Mouse (Mus musculus) megakaryocyte, embryonic 14.5 days (primary cell): ENCODE measurements around the gene Cd151. TPM values are rescaled to one million over a fixed set of nuclear protein-coding genes. Genes with fewer than 3 reads are reported as not detected.
"Not testable (repeated sequence)": the region's sequence is repeated elsewhere in the genome, so short reads cannot be mapped to it uniquely, and the experiment has no call there.

Experiments used
- H3K27me3 ChIP-seq: replicated peaks from 2 replicates; pipeline ENCODE3; 2012; ENCODE audit warnings: inconsistent platforms
- H3K36me3 ChIP-seq: replicated peaks from 2 replicates; pipeline ENCODE3; 2012; ENCODE audit warnings: low read length, inconsistent platforms, mixed read lengths
- H3K4me1 ChIP-seq: 2 replicates; pipeline ENCODE4 v1.6.1; 2012; ENCODE audit warnings: inconsistent platforms
- H3K4me3 ChIP-seq: replicated peaks from 2 replicates; pipeline ENCODE3; 2012; ENCODE audit warnings: moderate library complexity, mild to moderate bottlenecking, inconsistent platforms
- H3K9me3 ChIP-seq: 2 replicates; pipeline ENCODE4 v1.6.1; 2012; ENCODE audit warnings: inconsistent platforms
- FLI1 ChIP-seq: IDR thresholded peaks from 2 replicates; pipeline ENCODE4 v1.6.1; 2012; ENCODE audit warnings: low read length, inconsistent platforms, mixed read lengths
- GATA1 ChIP-seq: IDR thresholded peaks from 3 replicates; pipeline ENCODE4 v1.6.1; 2012; ENCODE audit warnings: mixed read lengths, low read length, inconsistent platforms, borderline replicate concordance
- polyA plus RNA-seq: library from polyadenylated mRNA; stranded (reverse); fragments of >175 nt; gene quantifications from 2 replicates; pipeline ENCODE4 v1.2.3, GENCODE M21; 2012; ENCODE audit warnings: low replicate concordance; ENCODE audit not compliant: insufficient read depth

Gene Cd151
- polyA plus RNA-seq, 1 experiment: 168 TPM

GRCm38 (mm10) chr7:141443081-141443821 lies 23.9 kb upstream of the Cd151 start:
- Histone ChIP-seq H3K4me1 (peaks cover 66% of the 10 kb centered on the region), H3K4me3 (peak overlapping the region; percentile 95), H3K9me3 (no peaks in the 10 kb centered on the region), H3K36me3 (peaks cover 46% of the 10 kb centered on the region), H3K27me3 (no peaks in the 10 kb centered on the region)
- TF ChIP-seq FLI1: no peak
- TF ChIP-seq GATA1: no peak

GRCm38 (mm10) chr7:141443828-141444237 lies 23.4 kb upstream of the Cd151 start, which contains the start of gene Pidd1:
TSS of gene Pidd1 (minus strand) at chr7:141444025.
- peaks cover 68% of the 10 kb centered on the region for H3K4me1 ChIP-seq
- no peaks in the 10 kb centered on the region for H3K27me3 ChIP-seq
- H3K36me3 ChIP-seq: peaks cover 46% of the 10 kb centered on the region
- H3K9me3 ChIP-seq: no peaks in the 10 kb centered on the region
- peak within 1 kb of the TSS; percentile 95 for H3K4me3 ChIP-seq
- TF ChIP-seq FLI1 (no peak; the same call in 1 of the 2 replicates), GATA1 (no peak)

- H3K9me3 ChIP-seq, H3K27me3 ChIP-seq: not testable (repeated sequence)
- H3K4me1 ChIP-seq: peaks cover 68% of the 10 kb centered on the region
- H3K4me3 ChIP-seq: peak overlapping the region; percentile 99
- peaks cover 42% of the 10 kb centered on the region for H3K36me3 ChIP-seq
Observed at GRCm38 (mm10) chr7:141446374-141446773, 20.8 kb upstream of the Cd151 start.

- Histone ChIP-seq H3K4me1 (peaks cover 68% of the 10 kb centered on the region), H3K27me3 (no peaks in the 10 kb centered on the region), H3K36me3 (peaks cover 42% of the 10 kb centered on the region), H3K9me3 (no peaks in the 10 kb centered on the region), H3K4me3 (peak within 1 kb of the TSS; percentile 99)
- TF ChIP-seq GATA1 (no peak), FLI1 (no peak; the same call in 1 of the 2 replicates)
Observed at GRCm38 (mm10) chr7:141447110-141447991, 19.8 kb upstream of the Cd151 start, which contains the start of gene Rplp2. TSS of gene Rplp2 (plus strand) at chr7:141447370.

GRCm38 (mm10) chr7:141451928-141452327 lies 15.3 kb upstream of the Cd151 start:
- H3K27me3 ChIP-seq: no peaks in the 10 kb centered on the region
- H3K4me1 ChIP-seq: peaks cover 66% of the 10 kb centered on the region
- no peak overlapping the region for H3K4me3 ChIP-seq
- H3K9me3 ChIP-seq: no peaks in the 10 kb centered on the region
- TF ChIP-seq GATA1: no peak
- TF ChIP-seq FLI1: no peak
- peaks cover 43% of the 10 kb centered on the region for H3K36me3 ChIP-seq

GRCm38 (mm10) chr7:141453636-141454035 lies 13.6 kb upstream of the Cd151 start:
- peaks cover 56% of the 10 kb centered on the region for H3K36me3 ChIP-seq
- no peaks in the 10 kb centered on the region for H3K27me3 ChIP-seq
- H3K9me3 ChIP-seq: no peaks in the 10 kb centered on the region
- no peak for TF ChIP-seq GATA1
- no peak for TF ChIP-seq FLI1
- no peak overlapping the region for H3K4me3 ChIP-seq
- H3K4me1 ChIP-seq: peaks cover 78% of the 10 kb centered on the region

- Histone ChIP-seq H3K4me3 (peak within 1 kb of the TSS; percentile 100), H3K27me3 (no peaks in the 10 kb centered on the region), H3K36me3 (peaks cover 60% of the 10 kb centered on the region), H3K9me3 (no peaks in the 10 kb centered on the region), H3K4me1 (peaks cover 79% of the 10 kb centered on the region)
- TF ChIP-seq FLI1 (no peak), GATA1 (no peak)
Observed at GRCm38 (mm10) chr7:141454967-141455551, 12.1 kb upstream of the Cd151 start, which contains the start of gene Pnpla2. TSS of gene Pnpla2 (plus strand) at chr7:141455198.

GRCm38 (mm10) chr7:141455610-141456314 lies 11.4 kb upstream of the Cd151 start:
- Histone ChIP-seq H3K4me3 (peak overlapping the region; percentile 100), H3K36me3 (peaks cover 60% of the 10 kb centered on the region), H3K9me3 (no peaks in the 10 kb centered on the region), H3K4me1 (peaks cover 79% of the 10 kb centered on the region), H3K27me3 (peaks cover 1% of the 10 kb centered on the region)
- no peak for TF ChIP-seq GATA1
- TF ChIP-seq FLI1: no peak

GRCm38 (mm10) chr7:141456739-141457138 lies 10.5 kb upstream of the Cd151 start:
- H3K36me3 ChIP-seq: peaks cover 53% of the 10 kb centered on the region
- peaks cover 8% of the 10 kb centered on the region for H3K27me3 ChIP-seq
- no peaks in the 10 kb centered on the region for H3K9me3 ChIP-seq
- TF ChIP-seq GATA1 (no peak), FLI1 (no peak)
- H3K4me1 ChIP-seq: peaks cover 81% of the 10 kb centered on the region
- H3K4me3 ChIP-seq: peak overlapping the region; percentile 100
